Mouse (Mus musculus) liver, embryonic 15.5 days (tissue): Measurements from ENCODE around the gene Prph2. TPM values are rescaled to one million over a fixed set of nuclear protein-coding genes. Genes with fewer than 3 reads are reported as not detected.

Source experiments
- ATAC-seq: fragments of 200-750 bp; cut with Nextera tagmentation; 2 replicates; pipeline ENCODE4 v1.8.0; 2017; ENCODE audit warnings: moderate number of reproducible peaks, mild to moderate bottlenecking, moderate library complexity; ENCODE audit not compliant: insufficient read depth
- H3K27ac ChIP-seq: fragments of 300-500 bp; sonication (generic); replicated peaks from 2 replicates; pipeline ENCODE4 v1.5.1; 2015; ENCODE audit warnings: mild to moderate bottlenecking, inconsistent platforms
- H3K27me3 ChIP-seq: fragments of 300-500 bp; sonication (generic); 2 replicates; pipeline ENCODE4 v1.6.1; 2015; ENCODE audit warnings: mild to moderate bottlenecking, inconsistent platforms
- H3K36me3 ChIP-seq: fragments of 300-500 bp; sonication (generic); replicated peaks from 2 replicates; pipeline ENCODE4 v1.6.1; 2015; ENCODE audit warnings: moderate library complexity, mild to moderate bottlenecking, inconsistent platforms
- H3K4me1 ChIP-seq: fragments of 300-500 bp; sonication (generic); replicated peaks from 2 replicates; pipeline ENCODE4 v1.6.1; 2015; ENCODE audit warnings: inconsistent platforms
- H3K4me2 ChIP-seq: fragments of 300-500 bp; sonication (generic); 2 replicates; pipeline ENCODE4 v1.6.1; 2015; ENCODE audit warnings: moderate library complexity, mild to moderate bottlenecking, inconsistent platforms
- H3K4me3 ChIP-seq: fragments of 300-500 bp; sonication (generic); replicated peaks from 2 replicates; pipeline ENCODE4 v1.5.1; 2015; ENCODE audit warnings: mild to moderate bottlenecking, inconsistent platforms
- H3K9ac ChIP-seq: fragments of 300-500 bp; sonication (generic); 2 replicates; pipeline ENCODE4 v1.6.1; 2015; ENCODE audit warnings: moderate library complexity, mild to moderate bottlenecking, inconsistent platforms
- H3K9me3 ChIP-seq: fragments of 300-500 bp; sonication (generic); replicated peaks from 2 replicates; pipeline ENCODE4 v1.6.1; 2016; ENCODE audit warnings: inconsistent platforms
- WGBS: fragments of 180-500 bp; shearing (Covaris S2); methylation state at CpG from one replicate; pipeline ENCODE4 v1.1.7; 2015; ENCODE audit warnings: mixed read lengths; ENCODE audit not compliant: insufficient replicate concordance; 5-methylcytosine and 5-hydroxymethylcytosine counted together
- polyA plus RNA-seq: library from polyadenylated mRNA; unstranded; fragments of >200 nt; fragmentation: Nextera tagmentation; extraction: Ambion mirVana; gene quantifications from 2 replicates; pipeline ENCODE4 v1.2.1, GENCODE M21; 2015

Prph2 gene
- polyA plus RNA-seq, 1 experiment from 2014 or later, result not detected

DNA sequence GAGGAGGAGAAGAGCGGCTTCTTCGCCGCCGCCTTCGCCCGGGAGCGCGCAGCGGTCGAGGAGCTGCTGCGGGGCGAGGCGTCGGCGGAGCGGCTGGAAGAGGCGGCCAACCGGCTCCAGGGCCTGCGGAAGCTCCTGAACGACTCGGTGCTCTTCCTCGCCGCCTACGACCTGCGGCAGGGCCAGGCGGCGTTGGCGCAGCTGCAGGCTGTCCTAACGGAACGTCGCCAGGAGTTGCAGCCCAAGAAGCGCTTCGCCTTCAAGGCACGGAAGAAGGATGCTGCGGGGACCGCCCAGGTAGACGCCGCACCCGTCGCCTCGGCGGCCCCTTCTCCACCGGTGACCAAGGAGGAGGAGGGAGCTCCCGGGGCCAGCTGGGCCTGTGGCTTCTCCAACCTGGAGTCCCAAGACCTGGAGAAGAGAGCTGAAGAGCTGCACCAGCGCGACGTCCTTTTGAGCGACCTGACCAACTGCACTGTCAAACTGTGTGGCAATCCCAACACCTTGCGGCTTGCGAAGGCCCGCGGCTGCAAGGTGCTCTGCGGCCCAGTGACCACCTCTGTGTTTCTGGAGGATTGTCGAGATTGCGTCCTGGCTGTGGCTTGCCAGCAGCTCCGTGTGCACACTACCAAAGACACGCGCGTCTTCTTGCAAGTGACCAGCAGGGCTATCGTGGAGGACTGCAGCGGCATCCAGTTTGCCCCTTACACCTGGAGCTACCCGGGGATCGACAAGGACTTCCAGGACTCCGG lies 19.2 kb upstream of the Prph2 start:
- Histone ChIP-seq H3K36me3 (peaks cover 6% of the 10 kb centered on the region; the same call in 1 of the 2 replicates), H3K9me3 (no peaks in the 10 kb centered on the region), H3K27me3 (no peaks in the 10 kb centered on the region), H3K4me2 (peak overlapping the region; percentile 99), H3K4me3 (peak overlapping the region; percentile 91), H3K27ac (peak overlapping the region; percentile 87), H3K4me1 (peaks cover 66% of the 10 kb centered on the region), H3K9ac (peak overlapping the region; percentile 91)
- 2% methylated on average over 64 of the region's 64 CpGs for WGBS
- ATAC-seq, result peak; percentile 38

DNA sequence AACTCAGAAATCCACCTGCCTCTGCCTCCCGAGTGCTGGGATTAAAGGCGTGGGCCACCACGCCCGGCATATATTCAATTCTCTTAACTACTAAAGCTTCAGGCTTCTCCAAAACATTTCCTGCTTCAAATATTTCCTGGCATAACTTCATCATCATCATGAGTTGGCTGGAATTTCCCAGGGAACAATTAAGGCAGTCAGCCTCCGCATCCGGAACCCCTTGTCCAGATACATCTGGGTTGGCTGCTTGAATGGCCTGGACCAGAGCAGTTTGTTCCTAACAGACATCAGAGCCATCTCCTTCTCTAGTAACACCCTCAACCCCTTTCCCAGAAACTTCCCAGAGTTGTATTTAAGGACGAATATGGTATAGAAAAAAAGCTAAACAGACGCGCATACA lies 14.8 kb upstream of the Prph2 start:
- 81% methylated on average over 9 of the region's 9 CpGs for WGBS
- H3K9ac ChIP-seq, result no peak overlapping the region
- H3K9me3 ChIP-seq, result no peaks in the 10 kb centered on the region
- H3K4me3 ChIP-seq, result no peak overlapping the region
- no peak overlapping the region for H3K27ac ChIP-seq
- peaks cover 34% of the 10 kb centered on the region for H3K4me1 ChIP-seq
- H3K27me3 ChIP-seq, result no peaks in the 10 kb centered on the region
- ATAC-seq, result no peak
- H3K36me3 ChIP-seq, result peaks cover 6% of the 10 kb centered on the region; the same call in 1 of the 2 replicates
- no peak overlapping the region for H3K4me2 ChIP-seq

DNA sequence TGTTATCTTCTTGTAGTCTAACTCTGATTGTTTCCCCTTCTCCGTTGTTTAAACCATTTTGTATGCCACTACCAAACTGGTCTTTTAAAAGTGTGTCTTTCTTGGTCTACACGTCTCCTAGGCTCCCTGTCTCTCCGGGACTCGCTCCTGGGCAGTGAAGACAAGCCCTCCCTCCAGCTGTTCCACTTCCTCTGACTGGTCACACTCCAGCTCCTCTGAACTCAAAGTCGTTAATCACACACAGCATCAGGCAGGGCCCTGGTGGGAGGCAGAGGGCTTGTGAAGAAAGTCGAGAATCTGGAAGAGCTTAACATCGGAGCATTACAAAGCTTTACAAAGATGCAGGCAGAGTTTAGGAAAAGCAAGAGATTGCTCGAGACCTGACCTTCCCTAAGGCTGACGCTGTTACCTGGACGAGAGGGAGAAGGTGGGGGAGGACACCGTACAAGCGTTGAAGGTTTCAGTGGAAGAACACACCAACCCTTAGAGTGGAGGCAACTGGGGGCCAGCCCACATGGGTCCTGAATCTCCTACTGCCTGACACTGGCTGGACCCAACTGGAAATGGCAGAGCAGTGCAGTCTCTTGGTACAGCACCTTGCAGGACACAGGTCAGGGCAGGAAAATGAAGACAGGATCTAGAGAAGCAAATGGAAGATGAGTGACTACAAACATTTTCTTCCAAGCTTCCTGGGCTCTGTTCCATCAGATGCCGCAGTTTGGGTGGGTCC lies 12.9 kb upstream of the Prph2 start:
- ATAC-seq, result no peak
- peaks cover 3% of the 10 kb centered on the region; the same call in 1 of the 2 replicates for H3K36me3 ChIP-seq
- no peaks in the 10 kb centered on the region for H3K27me3 ChIP-seq
- no peak overlapping the region for H3K9ac ChIP-seq
- no peak overlapping the region for H3K4me3 ChIP-seq
- peaks cover 19% of the 10 kb centered on the region for H3K4me1 ChIP-seq
- H3K9me3 ChIP-seq, result no peaks in the 10 kb centered on the region
- H3K4me2 ChIP-seq, result no peak overlapping the region
- WGBS, result 46% methylated on average over 13 of the region's 13 CpGs
- H3K27ac ChIP-seq, result no peak overlapping the region

DNA sequence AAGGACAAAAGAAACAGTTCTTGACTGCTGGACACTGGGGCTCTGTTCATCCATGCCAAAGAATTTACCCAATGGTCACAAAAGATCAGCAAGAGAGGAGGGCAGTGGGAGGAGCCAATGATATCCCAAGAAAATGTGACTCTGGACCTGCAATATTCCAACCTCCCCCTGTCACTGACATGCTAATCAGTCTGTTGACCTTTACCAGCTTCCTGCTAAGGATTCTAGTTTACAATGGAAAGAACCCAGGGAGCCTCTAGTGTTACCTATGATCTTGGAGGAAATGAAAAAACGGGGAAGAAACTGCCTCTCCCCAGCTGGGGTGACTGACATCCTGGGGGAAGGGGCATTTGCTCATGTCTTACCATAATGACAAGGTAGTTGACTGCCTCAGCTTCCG lies 9.3 kb upstream of the Prph2 start:
- no peak for ATAC-seq
- Histone ChIP-seq H3K27ac (no peak overlapping the region), H3K4me3 (no peak overlapping the region), H3K4me1 (peaks cover 3% of the 10 kb centered on the region; the same call in 1 of the 2 replicates), H3K9me3 (no peaks in the 10 kb centered on the region), H3K9ac (no peak overlapping the region), H3K4me2 (no peak overlapping the region), H3K36me3 (no peaks in the 10 kb centered on the region), H3K27me3 (no peaks in the 10 kb centered on the region)
- 41% methylated on average over 2 of the region's 2 CpGs for WGBS

DNA sequence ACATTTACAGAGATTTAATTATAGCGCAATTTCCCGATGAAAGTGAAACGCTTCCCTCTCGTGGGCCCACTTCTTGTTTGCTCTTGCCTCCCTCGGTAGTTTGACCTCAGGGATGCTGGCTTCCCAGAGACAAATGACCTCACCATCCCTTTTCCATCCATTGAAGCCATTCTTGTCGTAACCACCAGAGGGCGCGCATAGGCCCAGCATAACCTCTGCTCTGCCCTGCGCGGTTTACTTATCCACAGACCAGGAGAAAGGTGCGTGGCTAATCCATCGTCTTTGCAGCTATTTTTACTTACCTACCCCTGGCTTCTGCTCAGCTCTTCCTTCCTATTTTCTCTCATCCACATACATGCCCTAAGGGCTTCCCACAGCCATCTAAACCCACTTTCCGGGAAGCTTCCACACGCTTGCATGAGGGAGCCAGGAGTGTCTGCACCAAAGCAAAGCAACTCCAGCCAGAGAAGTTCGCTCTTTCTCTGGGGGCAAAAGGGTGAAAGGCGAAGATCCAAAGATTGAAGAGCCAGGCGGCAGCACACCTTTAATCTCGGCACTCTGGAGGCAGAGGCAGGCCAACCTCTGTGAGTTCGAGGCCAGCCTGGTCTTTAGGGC lies 6.3 kb upstream of the Prph2 start:
- Histone ChIP-seq H3K4me3 (no peak overlapping the region), H3K4me2 (no peak overlapping the region), H3K27me3 (no peaks in the 10 kb centered on the region), H3K4me1 (no peaks in the 10 kb centered on the region; the same call in 1 of the 2 replicates), H3K27ac (no peak overlapping the region), H3K9me3 (no peaks in the 10 kb centered on the region), H3K36me3 (no peaks in the 10 kb centered on the region), H3K9ac (no peak overlapping the region)
- 0 out of 2 replicates have a peak, but pooled peaks have one; percentile 18 for ATAC-seq
- WGBS, result 19% methylated on average over 19 of the region's 19 CpGs

DNA sequence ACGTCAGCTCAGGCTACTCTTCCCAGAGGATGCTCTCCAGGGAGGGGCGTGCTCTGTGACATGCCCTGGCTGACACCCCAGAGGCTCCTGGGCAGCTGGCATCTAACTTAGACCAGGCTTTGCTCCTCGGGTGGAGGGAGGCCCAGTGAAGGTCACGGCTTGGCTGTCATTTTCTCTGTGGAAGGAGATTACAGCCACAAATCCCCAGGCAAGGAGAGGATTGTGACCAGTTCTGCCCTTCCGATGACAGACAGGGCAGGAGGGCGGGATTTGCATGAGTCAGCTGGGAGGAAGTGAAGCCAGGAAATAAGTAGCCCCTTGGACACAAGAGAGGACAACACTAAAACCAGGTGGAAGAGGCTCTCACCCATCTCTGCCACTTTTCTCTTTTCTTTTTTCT lies 2.1 kb downstream of the Prph2 start:
- Histone ChIP-seq H3K4me3 (no peak overlapping the region), H3K4me2 (no peak overlapping the region), H3K9me3 (no peaks in the 10 kb centered on the region), H3K4me1 (no peaks in the 10 kb centered on the region), H3K9ac (no peak overlapping the region), H3K36me3 (no peaks in the 10 kb centered on the region), H3K27ac (no peak overlapping the region), H3K27me3 (no peaks in the 10 kb centered on the region)
- WGBS, result 24% methylated on average over 6 of the region's 6 CpGs
- ATAC-seq, result no peak

DNA sequence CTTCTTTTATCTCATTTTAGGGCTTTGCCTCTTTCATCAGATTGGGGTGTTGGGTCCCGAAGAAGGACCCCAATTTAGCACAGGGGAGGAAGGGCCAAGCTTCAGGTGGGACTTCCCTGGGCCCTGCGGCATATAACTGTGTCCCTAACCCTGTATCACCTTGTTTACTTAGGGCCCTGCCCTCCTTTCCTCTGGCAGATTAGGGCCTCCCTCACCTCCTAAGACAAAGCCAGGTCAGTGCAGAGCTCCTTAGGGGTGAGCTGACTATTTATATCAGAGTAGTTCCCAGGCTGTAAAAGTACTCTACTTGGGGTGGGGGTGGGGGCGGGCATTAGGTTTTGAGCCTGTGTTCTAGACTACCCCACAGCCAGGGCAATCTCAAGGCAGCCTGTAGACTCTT lies 4.9 kb downstream of the Prph2 start:
- H3K4me1 ChIP-seq, result no peaks in the 10 kb centered on the region
- ATAC-seq, result no peak
- no peaks in the 10 kb centered on the region for H3K9me3 ChIP-seq
- H3K36me3 ChIP-seq, result no peaks in the 10 kb centered on the region
- H3K4me2 ChIP-seq, result no peak overlapping the region
- no peaks in the 10 kb centered on the region for H3K27me3 ChIP-seq
- WGBS, result 42% methylated on average over 3 of the region's 3 CpGs
- no peak overlapping the region for H3K27ac ChIP-seq
- H3K9ac ChIP-seq, result no peak overlapping the region
- no peak overlapping the region for H3K4me3 ChIP-seq

DNA sequence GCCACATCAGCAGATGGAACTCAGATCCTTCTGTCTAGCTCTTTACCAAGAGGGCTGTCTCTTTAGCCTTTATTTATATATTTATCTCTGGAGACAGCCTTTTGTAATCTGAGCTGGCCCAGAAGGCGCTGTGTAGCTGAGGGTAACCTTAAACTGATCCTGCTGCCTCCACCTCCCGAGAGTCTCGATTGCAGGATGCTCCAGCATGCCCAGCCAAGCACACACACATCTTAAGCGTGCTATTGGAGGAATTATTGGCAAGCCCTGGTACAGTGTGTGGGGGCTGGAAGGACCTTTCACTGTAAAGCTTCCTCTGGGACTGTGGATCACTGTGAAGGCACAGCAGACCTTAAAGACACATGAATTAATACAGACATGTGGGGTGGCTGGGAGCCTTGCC lies 8.7 kb downstream of the Prph2 start:
- H3K9me3 ChIP-seq, result no peaks in the 10 kb centered on the region
- no peak overlapping the region for H3K9ac ChIP-seq
- H3K27me3 ChIP-seq, result no peaks in the 10 kb centered on the region
- no peak for ATAC-seq
- no peak overlapping the region for H3K27ac ChIP-seq
- no peak overlapping the region for H3K4me3 ChIP-seq
- WGBS, result 25% methylated on average over 4 of the region's 4 CpGs
- no peak overlapping the region for H3K4me2 ChIP-seq
- no peaks in the 10 kb centered on the region for H3K4me1 ChIP-seq
- H3K36me3 ChIP-seq, result no peaks in the 10 kb centered on the region

DNA sequence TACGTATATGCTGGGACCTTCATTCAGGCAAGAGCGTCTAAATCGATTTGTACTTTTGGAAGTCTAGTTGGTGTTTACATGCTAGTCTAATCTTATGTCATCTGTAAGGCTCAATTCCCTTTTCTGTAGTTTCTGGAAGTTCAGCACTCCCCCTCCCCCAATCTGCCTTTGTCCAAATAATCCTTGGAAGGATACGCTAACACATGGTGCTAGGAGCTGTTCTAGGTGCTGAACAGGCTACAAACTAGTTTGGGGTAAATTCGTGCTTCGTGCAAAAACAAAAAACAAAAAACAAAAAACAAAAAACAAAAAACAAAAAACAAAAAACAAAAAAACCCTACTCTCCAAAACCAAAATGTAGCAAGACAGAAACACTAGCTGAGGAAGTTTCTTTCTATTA lies 10.6 kb downstream of the Prph2 start:
- ATAC-seq, result no peak
- WGBS, result 57% methylated on average over 6 of the region's 6 CpGs
- Histone ChIP-seq H3K36me3 (no peaks in the 10 kb centered on the region), H3K9ac (no peak overlapping the region), H3K4me1 (no peaks in the 10 kb centered on the region), H3K4me3 (no peak overlapping the region), H3K9me3 (no peaks in the 10 kb centered on the region), H3K27me3 (no peaks in the 10 kb centered on the region), H3K27ac (no peak overlapping the region), H3K4me2 (no peak overlapping the region)

DNA sequence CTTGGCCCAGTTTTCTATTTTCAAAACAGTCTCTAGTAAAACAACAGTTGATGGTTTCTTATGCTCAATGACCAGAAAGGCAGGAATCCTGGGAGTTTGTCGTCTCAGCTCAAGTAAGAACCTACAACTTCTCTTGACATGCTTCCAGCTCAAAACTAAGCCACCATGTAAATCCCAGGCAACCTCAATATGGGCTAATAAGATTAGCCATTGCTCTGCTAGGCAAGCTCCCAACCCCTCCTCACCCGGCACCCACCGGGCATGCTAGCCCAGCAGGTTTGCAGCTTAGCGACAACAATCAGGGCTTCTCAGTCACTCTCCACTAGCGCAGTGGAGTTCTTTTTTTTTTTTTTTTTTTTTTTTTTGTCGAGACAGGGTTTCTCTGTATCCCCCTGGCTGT lies 15.9 kb downstream of the Prph2 start:
- Histone ChIP-seq H3K4me1 (peaks cover 8% of the 10 kb centered on the region), H3K27ac (no peak overlapping the region), H3K36me3 (peaks cover 27% of the 10 kb centered on the region), H3K9ac (no peak overlapping the region), H3K4me2 (no peak overlapping the region), H3K4me3 (no peak overlapping the region), H3K27me3 (no peaks in the 10 kb centered on the region), H3K9me3 (no peaks in the 10 kb centered on the region)
- WGBS, result 53% methylated on average over 6 of the region's 6 CpGs
- no peak for ATAC-seq

DNA sequence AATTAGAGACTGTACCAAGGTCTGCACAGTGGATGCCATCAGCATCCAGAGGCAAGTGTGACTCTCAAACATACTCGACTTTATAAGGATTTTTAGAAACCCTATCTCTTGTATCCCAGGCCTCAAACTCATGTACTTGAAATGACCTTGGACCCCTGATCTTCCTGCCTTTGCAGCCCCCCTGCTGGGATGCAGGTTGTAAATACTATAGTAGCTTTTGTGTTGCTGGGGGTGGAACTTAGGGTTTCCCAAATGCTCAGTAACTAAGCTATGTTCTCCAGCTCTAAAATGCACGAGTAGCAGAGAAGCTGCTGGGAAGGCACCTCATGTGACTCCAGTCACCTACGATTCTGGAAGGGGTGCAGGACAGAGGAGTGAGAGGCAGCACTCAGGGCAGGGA lies 16.7 kb downstream of the Prph2 start:
- Histone ChIP-seq H3K9ac (no peak overlapping the region), H3K4me1 (peaks cover 8% of the 10 kb centered on the region), H3K9me3 (no peaks in the 10 kb centered on the region), H3K4me3 (no peak overlapping the region), H3K36me3 (peaks cover 34% of the 10 kb centered on the region), H3K27me3 (no peaks in the 10 kb centered on the region), H3K27ac (no peak overlapping the region), H3K4me2 (no peak overlapping the region)
- 59% methylated on average over 3 of the region's 3 CpGs for WGBS
- ATAC-seq, result no peak
